Mouse (Mus musculus) kidney, embryonic 14.5 days (tissue): ENCODE measurements around the gene Bloc1s1. TPM values are rescaled to one million over a fixed set of nuclear protein-coding genes. Genes with fewer than 3 reads are reported as not detected.

Source experiments
- ATAC-seq: fragments of 200-750 bp; cut with Nextera tagmentation; 2 replicates; pipeline ENCODE4 v1.8.0; 2017; ENCODE audit warnings: moderate number of reproducible peaks, mild to moderate bottlenecking, moderate TSS enrichment, moderate library complexity; ENCODE audit not compliant: low FRiP score, low TSS enrichment
- H3K27ac ChIP-seq: fragments of 300-500 bp; sonication (generic); 2 replicates; pipeline ENCODE4 v1.5.1; 2014; ENCODE audit warnings: low read depth, mild to moderate bottlenecking, low read length, moderate library complexity, mixed read lengths
- H3K27me3 ChIP-seq: fragments of 300-500 bp; sonication (generic); 2 replicates; pipeline ENCODE4 v1.6.1; 2014; ENCODE audit warnings: mild to moderate bottlenecking, low read length; ENCODE audit not compliant: control insufficient read depth, insufficient read depth
- H3K36me3 ChIP-seq: fragments of 300-500 bp; sonication (generic); 2 replicates; pipeline ENCODE4 v1.6.1; 2014; ENCODE audit warnings: low read length, mixed read lengths; ENCODE audit not compliant: control insufficient read depth, insufficient read depth
- H3K4me1 ChIP-seq: fragments of 300-500 bp; sonication (generic); 2 replicates; pipeline ENCODE4 v1.6.1; 2014; ENCODE audit warnings: low read length, mixed read lengths; ENCODE audit not compliant: control insufficient read depth, insufficient read depth
- H3K4me2 ChIP-seq: fragments of 300-500 bp; sonication (generic); replicated peaks from 2 replicates; pipeline ENCODE4 v1.6.1; 2014; ENCODE audit warnings: low read depth, mild to moderate bottlenecking, low read length
- H3K4me3 ChIP-seq: fragments of 300-500 bp; sonication (generic); 2 replicates; pipeline ENCODE4 v1.5.1; 2014; ENCODE audit warnings: mild to moderate bottlenecking, low read length
- H3K9ac ChIP-seq: fragments of 300-500 bp; sonication (generic); 2 replicates; pipeline ENCODE4 v1.6.1; 2014; ENCODE audit warnings: low read depth, mild to moderate bottlenecking, low read length, moderate library complexity
- H3K9me3 ChIP-seq: fragments of 300-500 bp; sonication (generic); 2 replicates; pipeline ENCODE4 v1.6.1; 2016; ENCODE audit warnings: low read length; ENCODE audit not compliant: control insufficient read depth
- WGBS: fragments of 180-500 bp; shearing (Covaris S2); extraction: QIAGEN DNeasy Blood & Tissue Kit; methylation state at CpG from one replicate; pipeline ENCODE4 v1.1.7; 2014; 5-methylcytosine and 5-hydroxymethylcytosine counted together
- polyA plus RNA-seq: library from polyadenylated mRNA; unstranded; fragments of >200 nt; fragmentation: Nextera tagmentation; extraction: Ambion mirVana; gene quantifications from 2 replicates; pipeline ENCODE4 v1.2.1, GENCODE M21; 2014

Gene Bloc1s1
- polyA plus RNA-seq, 1 experiment from 2014 or later, result 219 TPM

DNA sequence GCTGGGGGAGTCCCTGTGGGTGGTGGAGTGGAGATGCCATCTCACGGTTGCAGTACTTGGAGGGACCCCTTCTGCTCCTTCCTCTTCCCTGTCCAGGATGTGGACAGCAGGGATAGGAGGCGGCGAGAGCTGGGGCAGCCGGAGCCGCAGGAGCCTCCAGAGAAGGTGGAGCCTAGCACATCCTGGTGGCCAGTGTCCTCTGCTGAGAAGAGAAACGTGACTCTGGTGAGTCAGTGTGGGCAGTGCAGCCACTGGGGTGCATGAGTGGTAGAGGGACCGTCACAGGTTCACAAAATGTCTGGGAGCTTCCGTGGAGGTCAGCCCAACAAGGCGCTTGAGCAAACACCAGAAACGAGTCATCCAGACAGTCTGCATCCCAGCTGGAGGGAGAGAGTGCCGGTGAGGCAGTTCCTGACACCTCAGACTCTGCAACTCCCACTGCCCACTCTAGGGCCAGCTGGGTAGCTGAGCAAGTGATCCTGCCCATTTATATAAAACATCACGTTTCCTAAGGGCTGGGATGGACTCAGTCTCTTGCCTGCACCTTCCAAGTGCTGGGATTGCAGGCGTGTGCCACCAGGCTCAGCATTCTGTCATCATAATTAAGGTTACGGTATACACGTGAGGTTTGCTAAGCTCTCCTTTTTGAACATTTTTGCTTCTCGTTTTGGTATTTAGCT, 26.5 kb upstream of the Bloc1s1 start:
- WGBS, result 56% methylated on average over 16 of the region's 16 CpGs
- ATAC-seq, result no peak
- Histone ChIP-seq H3K4me3 (no peak overlapping the region), H3K9me3 (no peaks in the 10 kb centered on the region), H3K27me3 (no peaks in the 10 kb centered on the region), H3K27ac (no peak overlapping the region), H3K4me2 (no peak overlapping the region), H3K36me3 (no peaks in the 10 kb centered on the region), H3K4me1 (no peaks in the 10 kb centered on the region), H3K9ac (no peak overlapping the region)

DNA sequence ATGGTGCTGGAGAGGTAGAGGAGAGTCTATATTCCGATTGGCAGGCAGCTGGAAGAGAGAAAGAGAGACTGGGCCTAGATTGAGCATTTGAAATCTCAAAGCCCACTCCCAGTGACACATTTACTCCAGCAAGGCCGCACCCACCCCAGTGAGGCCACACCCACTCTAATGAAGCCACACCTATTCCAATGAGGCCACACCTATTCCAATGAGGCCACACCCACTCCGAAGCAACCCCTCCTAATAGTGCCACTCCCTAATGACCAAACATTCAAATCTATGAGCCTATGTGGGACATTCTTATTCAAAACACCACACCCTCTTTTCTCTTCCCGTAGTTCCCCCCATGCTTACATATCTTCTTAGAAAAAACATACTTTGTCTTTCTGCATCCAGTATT, 23.7 kb upstream of the Bloc1s1 start:
- WGBS, result 91% methylated on average over 4 of the region's 4 CpGs

DNA sequence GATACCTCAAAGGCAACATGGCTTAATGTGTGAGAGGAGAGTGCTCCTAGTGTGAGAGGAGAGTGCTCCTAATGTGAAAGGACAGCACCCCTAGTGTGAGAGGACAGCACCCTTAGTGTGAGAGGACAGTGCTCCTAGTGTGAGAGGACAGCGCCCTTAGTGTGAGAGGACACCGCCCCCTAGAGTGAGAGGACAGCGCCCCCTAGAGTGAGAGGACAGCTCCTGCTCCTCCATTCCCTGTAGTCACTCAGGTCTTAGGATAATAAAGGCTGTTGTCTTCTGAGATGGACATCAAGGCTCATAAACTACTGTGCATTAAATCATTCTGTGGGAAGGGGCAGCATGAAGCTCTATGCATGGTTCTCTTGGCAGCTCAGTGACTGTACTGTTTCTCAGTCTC, 21.8 kb upstream of the Bloc1s1 start:
- Histone ChIP-seq H3K27me3 (no peaks in the 10 kb centered on the region), H3K27ac (no peak overlapping the region), H3K4me1 (no peaks in the 10 kb centered on the region), H3K4me2 (no peak overlapping the region), H3K9ac (no peak overlapping the region), H3K4me3 (no peak overlapping the region), H3K9me3 (no peaks in the 10 kb centered on the region), H3K36me3 (no peaks in the 10 kb centered on the region)
- 21% methylated on average over 3 of the region's 3 CpGs for WGBS
- ATAC-seq, result no peak

More for the DNA sequence above, 23.7 kb upstream of the Bloc1s1 start:
- no peak for ATAC-seq
- H3K4me3 ChIP-seq, result no peak overlapping the region
- H3K27me3 ChIP-seq, result no peaks in the 10 kb centered on the region
- H3K4me2 ChIP-seq, result no peak overlapping the region
- no peaks in the 10 kb centered on the region for H3K36me3 ChIP-seq
- no peaks in the 10 kb centered on the region for H3K9me3 ChIP-seq
- no peak overlapping the region for H3K9ac ChIP-seq
- H3K4me1 ChIP-seq, result no peaks in the 10 kb centered on the region
- no peak overlapping the region for H3K27ac ChIP-seq

DNA sequence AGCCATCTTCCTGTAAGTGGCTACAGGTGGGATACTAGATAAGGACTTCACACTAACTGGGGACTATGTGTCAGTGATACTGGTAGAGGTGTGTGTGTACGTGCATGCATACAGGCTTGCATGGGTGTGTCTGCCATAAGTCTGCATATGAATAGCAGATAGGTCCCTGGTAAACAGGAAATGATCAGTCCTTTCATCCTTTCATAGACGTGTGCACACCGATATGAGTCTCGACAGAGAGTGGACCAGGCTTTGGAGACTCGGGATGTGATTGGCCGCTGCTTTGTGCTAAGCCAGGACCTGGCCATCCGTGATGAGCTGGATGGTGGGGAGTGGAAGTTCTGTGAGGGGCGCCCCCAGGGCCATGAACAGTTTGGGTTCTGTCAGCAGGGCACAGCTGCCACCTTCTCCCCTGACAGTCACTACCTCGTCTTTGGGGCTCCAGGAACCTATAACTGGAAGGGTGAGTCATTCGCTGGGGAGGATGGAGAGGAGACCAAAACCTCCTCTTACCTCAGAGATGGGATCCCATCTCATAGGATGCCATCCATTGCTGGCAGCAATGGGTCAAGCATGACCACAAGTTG, 16.7 kb upstream of the Bloc1s1 start:
- no peaks in the 10 kb centered on the region for H3K4me1 ChIP-seq
- H3K9me3 ChIP-seq, result no peaks in the 10 kb centered on the region
- H3K36me3 ChIP-seq, result no peaks in the 10 kb centered on the region
- no peak overlapping the region for H3K4me3 ChIP-seq
- WGBS, result 88% methylated on average over 10 of the region's 10 CpGs
- no peak overlapping the region for H3K9ac ChIP-seq
- no peak overlapping the region for H3K4me2 ChIP-seq
- H3K27me3 ChIP-seq, result peaks cover 10% of the 10 kb centered on the region
- no peak overlapping the region for H3K27ac ChIP-seq
- ATAC-seq, result no peak

DNA sequence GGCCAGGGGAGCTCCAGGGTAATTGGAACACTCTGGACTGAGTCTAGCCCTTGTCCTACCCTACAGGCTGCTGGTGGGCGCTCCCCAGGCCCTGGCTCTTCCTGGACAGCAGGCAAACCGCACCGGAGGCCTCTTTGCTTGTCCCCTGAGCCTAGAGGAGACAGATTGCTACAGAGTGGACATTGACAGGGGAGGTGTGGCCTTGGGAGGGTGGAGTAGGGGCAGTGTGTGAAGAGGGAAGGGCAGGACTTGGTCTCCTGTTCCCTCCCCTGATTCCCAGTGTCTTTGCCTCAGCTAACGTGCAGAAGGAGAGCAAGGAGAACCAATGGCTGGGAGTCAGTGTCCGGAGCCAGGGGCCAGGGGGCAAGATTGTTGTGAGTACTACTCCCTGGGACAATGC, 15.1 kb upstream of the Bloc1s1 start:
- no peak for ATAC-seq
- no peaks in the 10 kb centered on the region for H3K9me3 ChIP-seq

DNA sequence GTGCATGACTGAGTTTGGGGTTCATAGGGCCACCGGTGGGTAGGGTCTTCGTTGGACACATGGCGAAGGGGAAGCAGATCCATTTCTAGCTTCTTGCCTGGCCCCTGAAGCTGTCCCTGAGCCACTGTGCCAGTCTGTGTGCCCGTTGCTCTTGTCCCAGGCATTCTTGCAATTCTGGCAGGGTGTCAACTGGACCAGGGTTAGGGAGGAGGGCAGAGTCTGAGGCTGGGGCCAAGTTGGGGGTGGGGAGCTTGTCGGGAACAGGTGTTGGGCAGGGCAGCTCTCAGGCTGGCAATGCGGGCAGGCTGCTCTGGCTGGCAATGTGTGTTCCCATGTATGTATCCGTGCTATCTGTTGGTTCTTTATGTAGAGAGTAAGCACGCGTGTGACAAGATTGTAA, 14.6 kb upstream of the Bloc1s1 start:
- no peaks in the 10 kb centered on the region for H3K36me3 ChIP-seq
- ATAC-seq, result no peak
- H3K27me3 ChIP-seq, result peaks cover 29% of the 10 kb centered on the region
- no peak overlapping the region for H3K4me2 ChIP-seq
- H3K4me3 ChIP-seq, result no peak overlapping the region
- 0 out of 2 replicates have a peak, but pooled peaks cover 7% of the 10 kb centered on the region for H3K4me1 ChIP-seq
- no peaks in the 10 kb centered on the region for H3K9me3 ChIP-seq
- H3K27ac ChIP-seq, result no peak overlapping the region
- 86% methylated on average over 9 of the region's 9 CpGs for WGBS
- no peak overlapping the region for H3K9ac ChIP-seq

More for the DNA sequence above, 15.1 kb upstream of the Bloc1s1 start:
- H3K36me3 ChIP-seq, result no peaks in the 10 kb centered on the region
- H3K27me3 ChIP-seq, result peaks cover 25% of the 10 kb centered on the region
- no peak overlapping the region for H3K4me3 ChIP-seq
- no peak overlapping the region for H3K27ac ChIP-seq
- 40% methylated on average over 5 of the region's 5 CpGs for WGBS
- H3K4me1 ChIP-seq, result 0 out of 2 replicates have a peak, but pooled peaks cover 2% of the 10 kb centered on the region
- no peak overlapping the region for H3K9ac ChIP-seq
- H3K4me2 ChIP-seq, result no peak overlapping the region

DNA sequence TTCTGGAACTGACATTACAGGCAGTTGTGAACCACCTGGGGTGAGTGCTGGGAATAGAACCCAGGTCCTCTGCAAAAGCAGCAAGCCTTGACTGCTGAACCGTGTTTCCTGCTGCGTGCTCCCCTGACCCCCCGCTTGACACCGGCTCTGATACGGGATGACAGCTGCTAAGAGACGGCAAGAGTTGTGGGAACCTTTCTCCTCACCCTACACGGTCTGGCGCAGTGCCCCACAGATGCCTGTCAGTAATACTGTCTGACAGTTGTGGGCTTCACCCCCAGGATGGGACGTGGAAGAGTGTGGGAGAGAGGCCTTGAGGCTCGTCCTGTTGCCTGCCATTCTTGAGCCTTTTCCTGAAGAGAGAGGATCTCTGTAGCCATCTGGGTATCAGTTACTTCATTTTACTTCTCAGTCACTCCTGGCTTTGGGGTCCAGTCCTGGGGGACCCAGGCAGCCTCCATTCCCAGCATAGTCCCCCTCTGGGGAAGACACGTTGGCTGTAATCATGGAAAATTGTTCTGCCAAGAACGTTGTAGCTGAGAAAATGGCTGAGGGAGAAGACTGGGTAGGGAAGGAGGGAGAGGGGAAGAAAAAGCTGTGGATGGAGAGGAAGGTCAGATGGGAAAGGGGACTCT, 14.0 kb upstream of the Bloc1s1 start:
- no peak for ATAC-seq
- 64% methylated on average over 12 of the region's 12 CpGs for WGBS
- peaks cover 35% of the 10 kb centered on the region for H3K27me3 ChIP-seq
- H3K4me1 ChIP-seq, result 0 out of 2 replicates have a peak, but pooled peaks cover 9% of the 10 kb centered on the region
- H3K27ac ChIP-seq, result no peak overlapping the region
- no peaks in the 10 kb centered on the region for H3K9me3 ChIP-seq
- H3K4me2 ChIP-seq, result no peak overlapping the region
- no peaks in the 10 kb centered on the region for H3K36me3 ChIP-seq
- no peak overlapping the region for H3K9ac ChIP-seq
- no peak overlapping the region for H3K4me3 ChIP-seq

DNA sequence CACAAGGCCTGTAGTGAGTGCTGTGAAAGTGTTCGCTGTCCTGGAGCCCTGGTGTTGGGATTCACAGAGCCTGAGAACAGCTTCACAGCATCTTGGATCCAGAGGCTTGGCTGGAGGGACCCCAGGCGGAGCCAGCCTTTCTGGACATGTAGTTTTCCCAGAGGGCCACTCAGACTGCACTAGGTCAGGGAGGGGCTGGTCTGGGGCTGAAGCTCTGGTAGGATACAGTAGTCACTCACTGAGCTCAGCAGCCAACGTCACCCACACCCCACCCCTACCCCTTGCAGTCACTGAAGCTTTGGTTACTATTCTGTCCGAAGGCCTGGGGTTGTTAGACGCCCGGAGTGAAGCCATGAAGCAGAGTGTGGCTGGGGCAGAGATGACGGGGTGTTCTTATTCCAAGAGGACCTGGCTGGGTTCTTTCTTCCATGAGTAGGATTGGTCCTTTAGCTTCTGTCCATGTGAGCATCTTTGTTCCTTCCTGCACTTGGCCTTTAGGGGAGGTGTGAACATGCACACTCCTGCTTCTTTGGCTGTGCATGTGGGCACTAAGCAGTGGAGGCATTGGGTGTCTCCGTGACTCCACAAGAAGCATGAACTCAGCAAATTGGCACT, 12.1 kb upstream of the Bloc1s1 start:
- peaks cover 49% of the 10 kb centered on the region for H3K27me3 ChIP-seq
- no peaks in the 10 kb centered on the region for H3K9me3 ChIP-seq
- H3K27ac ChIP-seq, result no peak overlapping the region
- ATAC-seq, result no peak
- no peaks in the 10 kb centered on the region for H3K36me3 ChIP-seq
- no peak overlapping the region for H3K9ac ChIP-seq
- WGBS, result 80% methylated on average over 8 of the region's 8 CpGs
- H3K4me3 ChIP-seq, result no peak overlapping the region
- no peak overlapping the region for H3K4me2 ChIP-seq
- H3K4me1 ChIP-seq, result 0 out of 2 replicates have a peak, but pooled peaks cover 9% of the 10 kb centered on the region
